Mouse (Mus musculus) megakaryocyte-erythroid progenitor cell, adult 5-6 weeks (primary cell): Measurements from ENCODE around the gene S1pr4. TPM values are rescaled to one million over a fixed set of nuclear protein-coding genes. Genes with fewer than 3 reads are reported as not detected.

Experiments used
- ATAC-seq: replicated peaks from 2 replicates; pipeline ENCODE4 v1.8.0; 2016; ENCODE audit warnings: mild to moderate bottlenecking, inconsistent platforms; ENCODE audit not compliant: severe bottlenecking, poor library complexity, low FRiP score, low TSS enrichment
- total RNA-seq, 2 experiments: library from RNA; stranded (forward) in 1 of 2; stranded (reverse) in 1 of 2; fragments of 200-1000, 215-1000 nt in 1 of 2; fragments of >200 nt in 1 of 2; fragmentation: Nextera tagmentation in 1 of 2; gene quantifications; 2 replicates each; pipeline ENCODE4 v1.2.3; 2014 to 2017

S1pr4 gene
- total RNA-seq (2014; fragmentation: Nextera tagmentation) (19.0 and 22.2 TPM in 2 replicates), total RNA-seq (2017) (17.2 and 18.9 TPM in 2 replicates)

GRCm38 (mm10) chr10:81500032-81500431, at the start of gene S1pr4:
Gene S1pr4, minus strand, starts transcription at chr10:81500132.
- no peak for ATAC-seq

- no peak for ATAC-seq
Measured at GRCm38 (mm10) chr10:81548944-81549343, 49.0 kb upstream of the S1pr4 start.

DNA sequence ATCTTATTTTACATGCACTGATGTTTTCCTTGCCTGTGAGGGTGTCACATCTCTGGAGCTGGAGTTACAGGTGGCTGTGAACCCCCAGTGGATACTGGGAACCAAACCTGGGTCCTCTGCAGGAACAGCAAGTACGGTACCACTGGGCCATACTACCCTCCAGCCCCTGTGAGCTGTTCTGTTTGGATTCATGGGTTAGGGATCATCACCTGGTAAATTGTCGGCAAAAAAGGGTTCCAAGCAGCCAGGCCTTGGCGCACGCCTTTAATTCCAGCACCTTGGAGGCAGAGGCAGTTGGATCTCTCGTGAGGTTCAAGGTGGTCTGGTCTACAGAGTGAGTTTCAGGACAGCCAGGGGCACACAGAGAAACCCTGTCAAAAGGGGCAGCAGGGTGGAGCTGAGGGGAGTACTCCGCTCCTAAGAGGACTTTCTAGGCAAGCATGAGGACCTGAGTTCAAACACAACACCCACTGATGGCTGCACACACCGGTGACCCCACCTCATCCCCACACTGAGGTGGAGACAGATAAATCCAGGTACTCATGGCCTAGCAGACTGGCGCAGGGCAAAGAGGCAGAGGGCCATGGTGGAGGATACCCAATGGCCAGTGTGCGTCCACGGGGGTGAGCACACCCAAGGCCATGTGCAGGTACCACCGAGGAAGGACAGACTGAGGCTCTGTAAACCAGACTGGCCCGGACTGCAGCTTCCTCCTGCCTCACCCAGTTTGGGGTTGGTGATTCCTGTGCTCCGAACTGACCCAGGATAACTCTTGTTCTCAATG, 47.0 kb upstream of the S1pr4 start:
- ATAC-seq = no peak

DNA sequence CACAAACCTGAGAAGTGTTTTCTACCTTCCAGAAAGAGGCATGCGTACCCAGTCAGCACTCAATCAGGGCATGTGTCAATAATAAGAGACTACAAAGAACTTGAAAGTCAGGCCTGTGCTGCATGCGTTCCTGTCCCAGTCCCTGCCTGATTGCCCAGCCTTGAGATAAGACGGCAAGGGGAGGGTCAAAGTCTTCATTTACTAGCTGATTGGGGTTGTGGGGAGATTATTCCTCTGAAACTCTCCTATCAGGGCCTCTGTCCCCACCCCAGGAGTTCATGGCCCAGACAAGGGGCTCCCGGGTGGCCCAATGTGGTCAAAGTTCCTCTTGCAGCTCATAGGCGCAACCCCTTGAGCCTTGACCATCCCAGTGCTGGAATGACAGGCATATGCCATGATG, 46.4 kb upstream of the S1pr4 start:
- ATAC-seq = peak; percentile 27

GRCm38 (mm10) chr10:81545161-81545747, 45.3 kb upstream of the S1pr4 start, which contains the start of gene Gna11:
Gene Gna11, minus strand, starts transcription at chr10:81545190.
- ATAC-seq = peak; percentile 85

DNA sequence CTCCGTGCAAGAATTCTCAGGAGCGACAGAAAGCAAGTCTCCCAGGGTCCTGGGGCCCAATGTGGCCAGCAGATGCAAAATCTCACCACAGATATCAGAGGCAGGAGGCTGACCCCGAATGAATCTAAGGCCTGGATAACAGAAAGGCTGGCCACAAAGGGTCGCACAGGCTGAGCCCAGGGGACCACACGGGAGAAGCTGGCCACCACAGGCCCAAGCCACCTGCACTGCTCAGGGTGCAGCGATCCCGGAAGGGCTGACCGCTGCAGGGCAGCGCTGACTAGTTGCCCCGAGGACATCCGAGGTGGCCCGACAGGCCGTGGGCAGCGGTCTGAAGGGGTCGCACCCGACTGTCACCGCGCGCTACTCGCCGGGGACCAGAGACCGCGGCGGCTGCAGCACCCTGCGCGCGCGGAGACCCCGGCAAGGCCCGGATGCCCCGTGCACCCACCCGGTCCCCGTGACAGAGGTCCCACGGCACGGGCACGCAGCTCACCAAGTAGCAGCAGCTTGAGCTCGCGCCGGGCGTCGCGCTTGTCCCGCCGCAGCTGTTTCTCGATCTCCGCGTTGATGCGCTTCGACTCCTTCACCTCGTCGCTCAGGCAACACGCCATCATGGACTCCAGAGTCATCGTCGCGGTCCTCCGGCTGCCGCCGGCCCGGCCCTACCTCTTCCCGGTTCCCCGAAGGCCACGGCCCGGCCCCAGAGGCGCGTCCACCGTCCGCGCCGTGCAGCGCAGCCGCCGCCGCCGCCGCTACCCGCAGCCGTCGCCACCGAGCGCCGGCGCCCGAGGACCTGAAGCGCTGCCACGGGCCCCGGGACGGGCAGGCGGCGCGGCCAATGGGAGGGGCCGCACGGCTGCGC, 44.6 kb upstream of the S1pr4 start:
- ATAC-seq = 0 out of 2 replicates have a peak, but pooled peaks have one; percentile 0

DNA sequence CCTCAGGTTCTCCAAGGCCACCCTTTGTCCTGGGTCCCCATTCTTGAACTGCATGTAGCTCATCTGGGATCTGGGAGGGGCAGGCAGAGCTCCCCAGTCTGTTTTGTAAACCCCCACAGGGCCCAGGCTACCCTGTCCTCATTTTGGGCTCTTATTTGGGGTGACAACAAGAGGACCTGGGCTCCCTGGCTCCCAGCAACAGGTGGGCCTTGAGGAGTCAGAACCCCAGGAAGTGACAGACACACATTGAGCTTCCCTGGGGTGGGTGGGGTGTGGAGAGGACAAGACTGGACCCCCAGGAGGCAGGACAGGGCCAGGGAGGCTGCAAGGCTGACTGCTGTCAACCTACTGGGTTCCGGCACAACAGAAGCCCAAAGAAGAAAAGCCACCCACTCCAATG, 43.7 kb upstream of the S1pr4 start:
- no peak for ATAC-seq

- ATAC-seq = no peak
Measured at GRCm38 (mm10) chr10:81542727-81543460, 43.0 kb upstream of the S1pr4 start.

DNA sequence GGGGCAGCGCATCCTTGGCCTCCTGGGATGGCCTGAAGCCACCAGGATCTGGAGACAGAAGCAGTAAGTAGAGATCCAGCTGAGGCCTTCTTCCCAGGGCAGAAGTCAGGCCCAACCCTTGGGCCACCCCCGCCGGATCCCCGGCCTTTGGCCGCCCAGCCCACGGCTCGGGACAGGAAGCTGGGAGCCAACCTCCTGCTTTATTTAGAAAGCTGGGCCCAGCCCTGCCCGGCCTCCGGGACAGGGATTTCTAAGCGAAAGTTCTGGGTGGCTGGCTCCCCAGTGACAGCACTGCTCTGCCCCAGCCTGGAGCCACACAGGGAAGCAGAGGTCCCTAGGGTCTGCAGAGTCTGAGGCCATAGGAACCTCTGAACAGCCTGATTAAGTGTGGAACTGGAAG, 41.9 kb upstream of the S1pr4 start:
- ATAC-seq = no peak

DNA sequence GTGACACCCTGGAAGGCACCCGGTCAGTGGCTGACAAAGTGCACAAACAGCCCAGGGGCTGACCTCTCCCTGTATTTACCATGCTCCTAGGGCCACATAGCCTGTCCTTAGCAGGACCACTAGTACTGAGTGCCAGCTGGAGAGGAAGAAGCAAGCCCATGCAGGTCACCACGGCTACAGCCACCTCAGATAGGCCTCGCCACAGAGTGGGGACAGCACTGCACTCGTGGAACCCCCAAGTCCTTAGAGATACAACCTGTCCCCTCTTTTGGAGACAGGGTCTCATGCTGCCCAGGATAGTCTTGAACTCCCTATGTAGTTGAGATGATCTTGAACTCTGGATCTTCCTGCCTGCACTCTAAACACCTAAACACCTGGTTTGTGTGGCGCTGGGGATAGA, 41.4 kb upstream of the S1pr4 start:
- ATAC-seq = no peak

GRCm38 (mm10) chr10:81538321-81539048, 38.6 kb upstream of the S1pr4 start:
- ATAC-seq = no peak

DNA sequence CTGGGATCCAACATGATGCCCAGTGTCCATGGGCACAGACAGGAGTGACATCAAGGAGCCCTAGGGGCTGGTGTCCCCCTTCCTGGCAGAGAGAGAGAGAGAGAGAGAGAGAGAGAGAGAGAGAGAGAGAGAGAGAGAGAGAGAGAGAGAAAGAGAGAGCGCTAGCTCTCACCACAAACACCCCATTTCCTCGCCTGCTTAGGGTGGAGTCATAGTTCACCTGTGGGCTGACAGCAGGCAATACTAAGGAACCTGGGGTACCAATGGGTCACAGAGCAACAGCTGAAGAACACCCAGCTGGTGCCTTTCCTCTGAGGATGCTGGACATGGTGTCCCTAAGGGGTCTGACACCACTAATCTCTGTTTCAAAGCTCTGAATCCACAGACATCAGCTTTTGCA, 37.5 kb upstream of the S1pr4 start:
- no peak for ATAC-seq

DNA sequence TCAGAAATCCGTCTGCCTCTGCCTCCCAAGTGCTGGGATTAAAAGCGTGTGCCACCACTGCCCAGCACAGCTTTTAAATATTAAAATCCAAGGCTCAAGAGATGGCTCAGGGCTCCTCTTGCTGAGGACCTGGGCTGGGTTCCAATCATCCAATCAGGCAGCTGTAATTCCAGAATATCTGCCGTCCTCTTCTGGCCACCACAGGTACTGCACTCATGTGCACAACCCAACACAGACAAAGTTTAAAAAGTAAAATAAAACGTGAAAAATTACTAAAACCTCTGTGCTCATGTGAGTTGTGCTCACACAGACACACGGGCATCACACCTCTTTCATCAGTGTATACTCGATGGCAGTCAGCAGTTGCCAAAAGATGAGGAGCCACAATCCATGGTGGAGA, 36.8 kb upstream of the S1pr4 start:
- ATAC-seq = peak; percentile 51; the same call in 1 of the 2 replicates

DNA sequence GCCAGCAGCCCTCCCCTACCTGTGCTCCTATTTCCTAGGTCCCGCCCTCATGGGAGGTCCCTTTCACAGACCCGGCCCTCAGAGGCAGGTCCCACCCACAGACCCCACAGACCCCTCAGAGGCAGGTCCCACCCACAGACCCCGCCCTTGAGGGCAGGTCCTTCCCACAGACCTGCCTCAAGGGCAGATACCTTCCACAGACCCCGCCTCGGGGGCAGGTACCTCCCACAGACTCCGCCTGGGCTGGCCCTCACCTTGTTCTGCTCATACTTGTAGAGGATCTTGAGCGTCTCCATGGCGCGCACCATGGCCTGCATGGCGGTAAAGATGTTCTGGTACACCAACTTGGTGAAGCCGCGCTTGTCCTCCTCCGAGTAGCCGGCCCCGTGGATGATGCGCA, 34.9 kb upstream of the S1pr4 start:
- ATAC-seq = no peak

- peak; percentile 40 for ATAC-seq
Measured at GRCm38 (mm10) chr10:81526779-81527178, 26.8 kb upstream of the S1pr4 start.

- ATAC-seq = peak; percentile 59
Measured at GRCm38 (mm10) chr10:81525017-81525694, 25.2 kb upstream of the S1pr4 start.

DNA sequence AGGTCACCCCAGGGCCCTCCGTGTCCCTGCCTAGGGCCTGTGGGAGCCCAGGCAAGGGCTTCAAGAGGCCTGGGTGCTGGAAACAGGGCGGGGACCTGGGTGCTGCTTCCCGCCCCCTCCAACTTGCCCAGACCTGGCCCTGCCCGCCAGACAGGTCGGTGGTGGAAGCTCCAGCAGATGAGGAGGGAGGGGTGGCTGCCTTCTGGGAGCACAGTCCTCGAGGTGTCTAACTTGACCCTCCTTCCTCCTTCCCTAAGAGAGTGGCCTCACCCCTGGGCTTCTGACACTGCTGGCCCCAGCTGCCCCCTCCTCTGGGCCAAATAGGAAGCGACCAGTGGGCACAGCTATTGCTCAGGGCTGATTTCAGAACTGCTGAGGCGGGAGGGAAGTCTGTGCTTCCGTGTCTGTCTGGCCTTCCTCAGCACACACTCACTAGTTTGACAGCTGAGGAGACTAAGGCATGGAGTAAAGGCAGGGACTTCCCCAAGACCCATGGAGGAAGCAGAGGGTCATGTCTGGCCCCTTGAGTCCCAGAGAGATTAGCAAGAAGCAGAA, 24.2 kb upstream of the S1pr4 start, which contains the start of gene Gna15:
TSS of gene Gna15 (minus strand) at position 175 of the 555 bp plus-strand sequence.
- peak; percentile 41 for ATAC-seq

- peak; percentile 4; the same call in 1 of the 2 replicates for ATAC-seq
Measured at GRCm38 (mm10) chr10:81523570-81523969, 23.6 kb upstream of the S1pr4 start.
